Mouse (Mus musculus) heart, postnatal 14 days (tissue): ENCODE data around the gene Phgdh. TPM values are rescaled to one million over a fixed set of nuclear protein-coding genes. Genes with fewer than 3 reads are reported as not detected.
"Not testable (repeated sequence)": the region's sequence is repeated elsewhere in the genome, so short reads cannot be mapped to it uniquely, and the experiment has no call there.

Experiments used
- DNase-seq, 2 experiments: peaks; one replicate each; pipeline ENCODE4 v3.0.0; 2021 to 2022
- intact Hi-C: fragments of 180-260 bp; cut with DNase I; formaldehyde crosslinking; loops from one replicate; pipeline ENCODE4 v1.15.1; 2025
- long read RNA-seq, 2 experiments: library from polyadenylated mRNA; stranded (forward); transcript quantifications; one replicate each; pipeline ENCODE4 v2.0.0; 2021
- total RNA-seq, 2 experiments: library from RNA; stranded (reverse); gene quantifications; 2 replicates each; pipeline ENCODE4 v1.2.3; 2021

Gene Phgdh
- 1 to 10 TPM; 4.0 to 4.6 TPM for total RNA-seq
- long read RNA-seq, experiment 1, transcript Phgdh-201 (12 exons, 1,893 nt) = major isoform, 13 of 15 reads
- long read RNA-seq, experiment 1, partial matches to known transcripts = 2 of 15 reads
- long read RNA-seq, experiment 1, other reads (novel, unspliced or antisense) = 0 of 15 reads
- long read RNA-seq, experiment 2, transcript Phgdh-201 (12 exons, 1,893 nt) = major isoform, 7 of 7 reads
- long read RNA-seq, experiment 2, partial matches to known transcripts = 0 of 7 reads
- long read RNA-seq, experiment 2, other reads (novel, unspliced or antisense) = 0 of 7 reads

- DNase-seq = peak; percentile 49 to 55
- intact Hi-C loops = not testable (repeated sequence)
Measured at GRCm38 (mm10) chr3:98339706-98340109, at the start of gene Phgdh. Gene Phgdh, minus strand, starts transcription at chr3:98339990.

GRCm38 (mm10) chr3:98389305-98389704 is 49.5 kb upstream of the Phgdh start:
- no peak for DNase-seq
- intact Hi-C loops = no loop called here

- no peak for DNase-seq
- intact Hi-C loops = no loop called here
Measured at GRCm38 (mm10) chr3:98387756-98388155, 48.0 kb upstream of the Phgdh start.

GRCm38 (mm10) chr3:98387086-98387485 is 47.3 kb upstream of the Phgdh start:
- DNase-seq = no peak
- intact Hi-C loops = no loop called here

- intact Hi-C loops = loop anchor here (2.0 to 5.0 kb wide), 2 partner anchors 34 to 46 kb away; no protein-coding TSS in a partner anchor
- DNase-seq = no peak
Measured at GRCm38 (mm10) chr3:98383024-98383790, 43.4 kb upstream of the Phgdh start.

GRCm38 (mm10) chr3:98382246-98382939 is 42.6 kb upstream of the Phgdh start, which contains the start of gene Zfp697:
Gene Zfp697, plus strand, starts transcription at chr3:98382461.
- DNase-seq = peak; percentile 78 to 82
- intact Hi-C loops = loop anchor here (2.0 to 5.0 kb wide), 2 partner anchors 35 to 46 kb away; no protein-coding TSS in a partner anchor

- no peak for DNase-seq
- intact Hi-C loops = loop anchor here (2.0 to 5.0 kb wide), 2 partner anchors 36 to 47 kb away; no protein-coding TSS in a partner anchor
Measured at GRCm38 (mm10) chr3:98381677-98382245, 42.0 kb upstream of the Phgdh start.

- no peak for DNase-seq
- intact Hi-C loops = no loop called here
Measured at GRCm38 (mm10) chr3:98379236-98379635, 39.4 kb upstream of the Phgdh start.

GRCm38 (mm10) chr3:98378267-98378666 is 38.5 kb upstream of the Phgdh start:
- intact Hi-C loops = no loop called here
- no peak for DNase-seq

- intact Hi-C loops = no loop called here
- DNase-seq = no peak
Measured at GRCm38 (mm10) chr3:98374980-98375379, 35.2 kb upstream of the Phgdh start.

GRCm38 (mm10) chr3:98374062-98374719 is 34.4 kb upstream of the Phgdh start:
- DNase-seq = no peak
- intact Hi-C loops = no loop called here

- DNase-seq = no peak
- intact Hi-C loops = no loop called here
Measured at GRCm38 (mm10) chr3:98368776-98369175, 29.0 kb upstream of the Phgdh start.

- intact Hi-C loops = no loop called here
- DNase-seq = no peak
Measured at GRCm38 (mm10) chr3:98368283-98368682, 28.5 kb upstream of the Phgdh start.

GRCm38 (mm10) chr3:98366823-98367222 is 27.0 kb upstream of the Phgdh start:
- intact Hi-C loops = no loop called here
- DNase-seq = no peak

GRCm38 (mm10) chr3:98366086-98366485 is 26.3 kb upstream of the Phgdh start:
- no peak for DNase-seq
- intact Hi-C loops = no loop called here

GRCm38 (mm10) chr3:98362753-98363152 is 23.0 kb upstream of the Phgdh start:
- no peak for DNase-seq
- intact Hi-C loops = loop anchor here (2.0 to 5.0 kb wide), 2 partner anchors 65 to 80 kb away; no protein-coding TSS in a partner anchor

- no peak for DNase-seq
- intact Hi-C loops = no loop called here
Measured at GRCm38 (mm10) chr3:98356632-98357370, 17.0 kb upstream of the Phgdh start.

- DNase-seq = no peak
- intact Hi-C loops = no loop called here
Measured at GRCm38 (mm10) chr3:98356026-98356365, 16.2 kb upstream of the Phgdh start.

- no peak for DNase-seq
- intact Hi-C loops = no loop called here
Measured at GRCm38 (mm10) chr3:98355344-98356025, 15.7 kb upstream of the Phgdh start.
